Comparison of ENCODE assay signal across 12 mouse cellular contexts in genomic region chr15:25690066-25690745, GRCm38 (mm10).
DNase-seq lines count a peak whose midpoint lies in the region; ATAC-seq and TF ChIP-seq lines count a peak whose summit lies in the region.
"Had no signal": no experiment of that assay in that cellular context is flagged by ENCODE, and none has a peak within 500 bp of the region (broad histone marks: within the 10 kb centered on the region; RNA-seq: fewer than 3 reads in every experiment).

No protein-coding gene starts in this region.

- no peaks in the 10 kb centered on the region for H3K36me3 ChIP-seq in liver, adult 2 months (ENCODE audit: control insufficient read depth, insufficient read depth, low read length)
- 0 out of 2 replicates have a peak, but pooled peaks cover 3% of the 10 kb centered on the region for H3K36me3 ChIP-seq in liver, embryonic 12.5 days
- H3K36me3 ChIP-seq in forebrain, embryonic 13.5 days (ENCODE audit: poor library complexity, severe bottlenecking), result no peaks in the 10 kb centered on the region
- H3K36me3 ChIP-seq in hindbrain, postnatal 0 days (ENCODE audit: insufficient read depth, low read length), result no peaks in the 10 kb centered on the region
- no peaks in the 10 kb centered on the region for H3K36me3 ChIP-seq in stomach, postnatal 0 days (ENCODE audit: control insufficient read depth, insufficient read depth, low read length)

- H3K27me3 ChIP-seq in liver, adult 2 months (ENCODE audit: control insufficient read depth, insufficient read depth, low read length), result no peaks in the 10 kb centered on the region
- H3K27me3 ChIP-seq in liver, embryonic 12.5 days (replicated peaks), result no peaks in the 10 kb centered on the region
- H3K27me3 ChIP-seq in forebrain, embryonic 13.5 days, result peaks cover 27% of the 10 kb centered on the region
- no peaks in the 10 kb centered on the region for H3K27me3 ChIP-seq in hindbrain, postnatal 0 days (ENCODE audit: insufficient read depth, low read length)
- no peaks in the 10 kb centered on the region for H3K27me3 ChIP-seq in stomach, postnatal 0 days (ENCODE audit: control insufficient read depth, insufficient read depth, low read length)

- peaks cover 23% of the 10 kb centered on the region; the same call in 1 of the 2 replicates for H3K79me2 ChIP-seq in liver, adult 2 months (ENCODE audit: control insufficient read depth, insufficient read depth, low read length)

- H3K27ac ChIP-seq in liver, adult 2 months (replicated peaks; ENCODE audit: insufficient read depth, low read depth, low read length), result peak overlapping the region; percentile 42
- H3K27ac ChIP-seq in liver, embryonic 12.5 days, result no peak overlapping the region
- no peak overlapping the region for H3K27ac ChIP-seq in forebrain, embryonic 13.5 days
- H3K27ac ChIP-seq in hindbrain, postnatal 0 days, result peak overlapping the region; percentile 11; the same call in 1 of the 2 replicates
- H3K27ac ChIP-seq in stomach, postnatal 0 days (replicated peaks), result no peak overlapping the region
- H3K27ac ChIP-seq: liver, embryonic 14.5 days had no signal

- TF ChIP-seq POLR2A in liver, adult 2 months (IDR thresholded peaks at IDR 0.05; ENCODE audit: extremely low read depth, insufficient read depth, low read length), result no peak

- no peak overlapping the region for H3K9ac ChIP-seq in liver, adult 2 months (ENCODE audit: low read depth, low read length)
- no peak overlapping the region for H3K9ac ChIP-seq in liver, embryonic 12.5 days
- H3K9ac ChIP-seq in forebrain, embryonic 13.5 days, result no peak overlapping the region
- H3K9ac ChIP-seq in hindbrain, postnatal 0 days (replicated peaks; ENCODE audit: low read length), result no peak overlapping the region
- no peak overlapping the region for H3K9ac ChIP-seq in stomach, postnatal 0 days (ENCODE audit: low read length)
- H3K9ac ChIP-seq: liver, embryonic 14.5 days had no signal

- WGBS in liver, adult 2 months, result 76% methylated on average over 15 of the region's 15 CpGs
- WGBS in liver, embryonic 12.5 days (ENCODE audit: insufficient replicate concordance), result 70% methylated on average over 15 of the region's 15 CpGs
- 10% methylated on average over 15 of the region's 15 CpGs for WGBS in forebrain, embryonic 13.5 days
- 21% methylated on average over 15 of the region's 15 CpGs for WGBS in hindbrain, postnatal 0 days
- WGBS in stomach, postnatal 0 days, result 76% methylated on average over 15 of the region's 15 CpGs

- no peak for TF ChIP-seq CTCF in liver, adult 2 months (IDR thresholded peaks at IDR 0.05; ENCODE audit: low read depth, low read length)
- TF ChIP-seq CTCF in hindbrain, postnatal 0 days (IDR thresholded peaks at IDR 0.05; ENCODE audit: low read depth), result peak; percentile 62
- TF ChIP-seq CTCF in stomach, postnatal 0 days (IDR thresholded peaks at IDR 0.05; ENCODE audit: low read depth), result peak; percentile 49

- H3K4me2 ChIP-seq in liver, embryonic 12.5 days, result no peak overlapping the region
- H3K4me2 ChIP-seq in forebrain, embryonic 13.5 days, result peak overlapping the region; percentile 8; the same call in 1 of the 2 replicates
- H3K4me2 ChIP-seq in hindbrain, postnatal 0 days (ENCODE audit: low read depth, low read length), result no peak overlapping the region
- no peak overlapping the region for H3K4me2 ChIP-seq in stomach, postnatal 0 days (replicated peaks; ENCODE audit: low read depth)

- no peak for TF ChIP-seq EP300 in stomach, postnatal 0 days (optimal IDR thresholded peaks at IDR 0.05)

- no peaks in the 10 kb centered on the region for H3K9me3 ChIP-seq in liver, embryonic 12.5 days (replicated peaks)
- no peaks in the 10 kb centered on the region for H3K9me3 ChIP-seq in forebrain, embryonic 13.5 days (replicated peaks)
- no peaks in the 10 kb centered on the region for H3K9me3 ChIP-seq in hindbrain, postnatal 0 days (ENCODE audit: low read length)
- no peaks in the 10 kb centered on the region for H3K9me3 ChIP-seq in stomach, postnatal 0 days (ENCODE audit: control insufficient read depth, low read length)

- H3K4me1 ChIP-seq in liver, adult 2 months (ENCODE audit: control insufficient read depth, insufficient read depth, low read length), result peaks cover 34% of the 10 kb centered on the region
- peaks cover 8% of the 10 kb centered on the region for H3K4me1 ChIP-seq in liver, embryonic 12.5 days
- peaks cover 16% of the 10 kb centered on the region for H3K4me1 ChIP-seq in forebrain, embryonic 13.5 days
- peaks cover 3% of the 10 kb centered on the region; the same call in 1 of the 2 replicates for H3K4me1 ChIP-seq in hindbrain, postnatal 0 days (ENCODE audit: insufficient read depth, low read length)
- peaks cover 3% of the 10 kb centered on the region; the same call in 1 of the 2 replicates for H3K4me1 ChIP-seq in stomach, postnatal 0 days (replicated peaks; ENCODE audit: control insufficient read depth, insufficient read depth)

- no peak for ATAC-seq in liver, embryonic 12.5 days
- ATAC-seq in forebrain, embryonic 13.5 days, result peak; percentile 56
- peak; percentile 60 for ATAC-seq in hindbrain, postnatal 0 days
- no peak for ATAC-seq in stomach, postnatal 0 days (ENCODE audit: low FRiP score, low TSS enrichment)

- DNase-seq in liver, adult 2 months (ENCODE audit: extremely low read depth, low read depth, low spot score), result no peak
- peak; percentile 46 for DNase-seq in hindbrain, postnatal 0 days (ENCODE audit: low spot score)
- DNase-seq in stomach, postnatal 0 days (ENCODE audit: low spot score), result no peak
- no peak for DNase-seq in cerebellum, adult 9-11 months
- DNase-seq in cerebellum, adult 9-10 months, result no peak
- DNase-seq: adrenal gland, adult 8-10 months; cerebellum, adult 11 months; gastrocnemius, postnatal 25 days; layer of hippocampus, postnatal 36 days had no signal

- no peak overlapping the region for H3K4me3 ChIP-seq in liver, adult 2 months (ENCODE audit: insufficient read depth, low read depth, low read length)
- H3K4me3 ChIP-seq in liver, embryonic 12.5 days, result no peak overlapping the region
- no peak overlapping the region for H3K4me3 ChIP-seq in forebrain, embryonic 13.5 days
- H3K4me3 ChIP-seq in hindbrain, postnatal 0 days (ENCODE audit: low read length), result no peak overlapping the region
- no peak overlapping the region for H3K4me3 ChIP-seq in stomach, postnatal 0 days (ENCODE audit: low read depth, low read length)

Comparison
In these comparisons a context has a peak if more than half of its experiments do, and no peak if none do; other contexts are left out.
1. H3K27ac ChIP-seq: peak in liver, adult 2 months (single experiment) and hindbrain, postnatal 0 days (single experiment); none in liver, embryonic 12.5 days (single experiment), forebrain, embryonic 13.5 days (single experiment) and stomach, postnatal 0 days (single experiment).
2. ATAC-seq: peak in forebrain, embryonic 13.5 days (single experiment) and hindbrain, postnatal 0 days (single experiment); none in liver, embryonic 12.5 days (single experiment) and stomach, postnatal 0 days (single experiment).